Mouse (Mus musculus) myocyte (in vitro differentiated cells): Measurements from ENCODE around the gene E030018B13Rik.

ENCODE experiments used
- CEBPB ChIP-seq: IDR thresholded peaks from 2 replicates; pipeline ENCODE4 v1.6.1; 2011; ENCODE audit warnings: mild to moderate bottlenecking, moderate library complexity; ENCODE audit not compliant: poor library complexity, insufficient read depth, severe bottlenecking
- E2F4 ChIP-seq: IDR thresholded peaks from one replicate; pipeline ENCODE4 v1.6.1; 2011; ENCODE audit warnings: mild to moderate bottlenecking, control low read depth, moderate library complexity; ENCODE audit not compliant: insufficient read depth
- MAX ChIP-seq: IDR thresholded peaks from one replicate; pipeline ENCODE4 v1.6.1; 2011; ENCODE audit warnings: low read depth, mild to moderate bottlenecking, control low read depth
- MYOD1 ChIP-seq, 3 experiments: IDR thresholded peaks; one replicate each; pipeline ENCODE4 v1.6.1; 2011; ENCODE audit warnings: control low read depth in 2 of 3, low read depth in 2 of 3, mild to moderate bottlenecking in 2 of 3, moderate library complexity in 1 of 3; ENCODE audit not compliant: insufficient read length in 2 of 3, control insufficient read depth in 1 of 3
- MYOG ChIP-seq, 3 experiments: IDR thresholded peaks; one replicate each; pipeline ENCODE4 v1.6.1; 2011; ENCODE audit warnings: control low read depth in 2 of 3, low read depth in 2 of 3, mild to moderate bottlenecking in 2 of 3; ENCODE audit not compliant: insufficient read length in 2 of 3, control insufficient read depth in 1 of 3, insufficient read depth in 1 of 3
- POLR2A ChIP-seq: IDR thresholded peaks from one replicate; pipeline ENCODE4 v1.6.1; 2011; ENCODE audit warnings: low read depth, mild to moderate bottlenecking, control low read depth, moderate library complexity; ENCODE audit not compliant: insufficient read length
- POLR2AphosphoS2 ChIP-seq: IDR thresholded peaks from one replicate; pipeline ENCODE4 v1.6.1; 2011; ENCODE audit warnings: low read depth, control low read depth; ENCODE audit not compliant: insufficient read length
- REST ChIP-seq: IDR thresholded peaks from one replicate; pipeline ENCODE4 v1.6.1; 2011; ENCODE audit warnings: mild to moderate bottlenecking, control low read depth, moderate library complexity; ENCODE audit not compliant: insufficient read depth, insufficient read length
- SRF ChIP-seq: IDR thresholded peaks from one replicate; pipeline ENCODE4 v1.6.1; 2011; ENCODE audit warnings: low read depth; ENCODE audit not compliant: control insufficient read depth, insufficient read length
- TCF12 ChIP-seq: IDR thresholded peaks from one replicate; pipeline ENCODE4 v1.6.1; 2011; ENCODE audit warnings: mild to moderate bottlenecking, control low read depth; ENCODE audit not compliant: poor library complexity, insufficient read depth, severe bottlenecking
- TCF3 ChIP-seq: IDR thresholded peaks from one replicate; pipeline ENCODE4 v1.6.1; 2011; ENCODE audit warnings: low read depth, control low read depth; ENCODE audit not compliant: insufficient read length
- USF1 ChIP-seq: IDR thresholded peaks from one replicate; pipeline ENCODE4 v1.6.1; 2011; ENCODE audit warnings: low read depth, mild to moderate bottlenecking, control low read depth, moderate library complexity

DNA sequence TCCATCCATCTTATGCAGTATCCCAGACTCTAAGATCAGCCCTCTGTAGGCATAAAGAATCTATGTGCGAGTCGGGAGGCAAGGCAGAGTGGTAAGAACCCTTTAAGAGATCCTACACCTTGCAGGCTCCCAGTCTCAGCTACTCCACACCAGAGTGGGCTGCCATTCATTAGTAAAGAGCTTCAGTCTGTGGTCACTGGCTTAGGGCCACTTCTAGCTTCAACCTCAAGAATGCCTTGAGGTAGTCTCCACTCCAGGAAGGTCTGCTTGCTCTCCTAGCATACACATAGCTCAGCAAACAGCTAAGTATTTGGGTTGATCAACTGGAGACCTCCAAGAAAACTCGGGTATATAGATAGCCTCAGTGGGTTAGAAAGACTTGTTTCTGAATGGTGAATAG lies 19.0 kb upstream of the E030018B13Rik start:
- TF ChIP-seq REST (no peak), POLR2A (no peak), USF1 (no peak), TCF3 (no peak), TCF12 (no peak), MAX (no peak), CEBPB (no peak), E2F4 (no peak), MYOD1 (IDR thresholded peaks at IDR 0.05; ENCODE audit: control insufficient read depth in 1 of 3, insufficient read length in 2 of 3, low read depth in 2 of 3) (no peak), POLR2AphosphoS2 (no peak), MYOG (IDR thresholded peaks at IDR 0.05; ENCODE audit: control insufficient read depth in 1 of 3, insufficient read depth in 1 of 3, insufficient read length in 2 of 3, low read depth in 2 of 3) (no peak), SRF (no peak)
